Mouse (Mus musculus) neural tube, embryonic 15.5 days (tissue): ENCODE measurements at regions not wholly inside any gene's neighbourhood (a gene's known extent, or its start where the extent isn't known, plus 50 kb on each side); places are given as distances from the start of the nearest gene placed in this dataset.
A peak's percentile ranks its signal among the peaks of the same experiment; 100 is the strongest.

Experiments
- ATAC-seq: fragments of 200-750 bp; cut with Nextera tagmentation; 2 replicates; pipeline ENCODE4 v1.8.0; 2017; ENCODE audit warnings: mild to moderate bottlenecking, moderate TSS enrichment, moderate library complexity; ENCODE audit not compliant: low FRiP score
- H3K27ac ChIP-seq: fragments of 300-500 bp; sonication (generic); replicated peaks from 2 replicates; pipeline ENCODE4 v1.5.1; 2015; ENCODE audit warnings: mild to moderate bottlenecking, inconsistent platforms
- H3K27me3 ChIP-seq: fragments of 300-500 bp; sonication (generic); replicated peaks from 2 replicates; pipeline ENCODE4 v1.6.1; 2015; ENCODE audit warnings: inconsistent platforms
- H3K36me3 ChIP-seq: fragments of 300-500 bp; sonication (generic); 2 replicates; pipeline ENCODE4 v1.6.1; 2015; ENCODE audit warnings: inconsistent platforms
- H3K4me1 ChIP-seq: fragments of 300-500 bp; sonication (generic); 2 replicates; pipeline ENCODE4 v1.6.1; 2015; ENCODE audit warnings: inconsistent platforms
- H3K4me2 ChIP-seq: fragments of 300-500 bp; sonication (generic); 2 replicates; pipeline ENCODE4 v1.6.1; 2015; ENCODE audit warnings: inconsistent platforms, mild to moderate bottlenecking, moderate library complexity
- H3K4me3 ChIP-seq: fragments of 300-500 bp; sonication (generic); replicated peaks from 2 replicates; pipeline ENCODE4 v1.5.1; 2015; ENCODE audit warnings: mild to moderate bottlenecking, inconsistent platforms
- H3K9ac ChIP-seq: fragments of 300-500 bp; sonication (generic); replicated peaks from 2 replicates; pipeline ENCODE4 v1.6.1; 2015; ENCODE audit warnings: mild to moderate bottlenecking, inconsistent platforms
- H3K9me3 ChIP-seq: fragments of 300-500 bp; sonication (generic); replicated peaks from 2 replicates; pipeline ENCODE4 v1.6.1; 2016; ENCODE audit warnings: inconsistent platforms
- WGBS: fragments of 180-500 bp; shearing (Covaris S2); methylation state at CpG from one replicate; pipeline ENCODE4 v1.1.7; 2015; ENCODE audit warnings: mixed read lengths; 5-methylcytosine and 5-hydroxymethylcytosine counted together

DNA sequence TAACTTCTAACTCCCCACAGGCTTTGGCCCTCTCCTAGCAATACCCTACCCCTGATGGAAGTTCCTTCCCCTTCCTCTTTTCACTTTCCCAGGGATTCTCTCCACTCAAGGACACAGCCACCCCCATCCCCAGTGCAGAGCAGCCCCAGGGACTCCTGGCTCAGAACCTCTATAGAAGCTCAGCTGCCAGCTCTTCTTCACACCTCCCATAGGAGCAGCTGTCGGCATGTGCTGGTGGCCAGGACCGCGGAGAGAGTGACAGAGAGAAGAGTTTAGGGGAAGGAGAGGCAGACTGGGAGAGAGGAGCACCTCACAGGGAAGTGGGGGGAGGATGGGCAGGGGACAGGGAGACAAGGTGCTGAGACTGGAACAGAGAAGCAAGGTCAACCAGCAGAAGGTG is 199.8 kb upstream of the Csf3r start:
- Histone ChIP-seq H3K4me3 (no peak overlapping the region), H3K27me3 (0 out of 2 replicates have a peak, but pooled peaks cover 3% of the 10 kb centered on the region), H3K36me3 (no peaks in the 10 kb centered on the region), H3K27ac (no peak overlapping the region), H3K4me1 (peaks cover 3% of the 10 kb centered on the region; the same call in 1 of the 2 replicates), H3K9ac (no peak overlapping the region), H3K4me2 (no peak overlapping the region), H3K9me3 (no peaks in the 10 kb centered on the region)
- ATAC-seq: no peak
- 68% methylated on average over 3 of the region's 3 CpGs for WGBS

DNA sequence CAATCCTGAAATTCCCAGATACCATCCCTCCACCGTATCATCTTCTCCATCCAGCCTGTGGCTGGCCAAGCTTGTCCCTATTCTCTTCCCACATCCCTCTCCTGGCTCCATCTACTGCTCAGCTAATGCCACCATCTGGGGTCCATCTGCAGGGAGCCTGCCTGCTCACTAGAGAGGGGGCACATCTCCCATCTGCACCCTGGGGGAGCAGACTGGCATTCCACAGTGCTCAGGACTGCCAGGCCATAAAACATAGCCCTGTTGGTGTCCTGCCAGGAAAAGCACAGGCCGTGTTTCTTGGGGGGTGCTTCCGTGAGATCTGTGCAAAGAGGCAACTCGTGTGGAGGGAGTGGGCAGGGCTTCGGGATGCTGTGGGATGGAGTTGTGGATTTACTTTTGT is 197.9 kb upstream of the Csf3r start:
- no peak overlapping the region for H3K4me2 ChIP-seq
- WGBS: 50% methylated on average over 5 of the region's 5 CpGs

DNA sequence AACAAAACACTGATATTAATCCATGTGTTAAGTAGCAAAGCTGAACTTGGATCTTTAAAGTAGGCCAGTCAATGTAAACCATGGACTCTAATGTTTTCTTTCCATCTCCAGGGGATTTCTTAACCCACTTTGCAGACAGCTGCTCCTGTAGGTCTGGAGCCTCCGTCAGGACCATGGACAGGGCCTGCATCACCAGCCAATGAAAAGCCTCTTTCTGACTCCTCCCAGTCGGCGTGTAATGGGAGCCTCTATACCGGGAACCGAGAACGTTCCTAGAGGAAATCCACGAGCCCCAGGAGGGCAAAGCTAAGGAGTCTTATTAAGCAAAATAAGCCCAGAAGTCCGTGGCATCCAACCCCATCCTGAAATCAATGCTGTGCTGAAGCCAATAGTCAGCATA is 189.1 kb upstream of the Csf3r start:
- Histone ChIP-seq H3K4me3 (no peak overlapping the region), H3K36me3 (no peaks in the 10 kb centered on the region), H3K4me2 (no peak overlapping the region), H3K27me3 (peaks cover 5% of the 10 kb centered on the region; the same call in 1 of the 2 replicates), H3K9me3 (no peaks in the 10 kb centered on the region), H3K4me1 (no peaks in the 10 kb centered on the region; the same call in 1 of the 2 replicates), H3K9ac (no peak overlapping the region), H3K27ac (no peak overlapping the region)
- WGBS: 2% methylated on average over 8 of the region's 8 CpGs
- no peak for ATAC-seq

More for the DNA sequence above, 197.9 kb upstream of the Csf3r start:
- peaks cover 3% of the 10 kb centered on the region; the same call in 1 of the 2 replicates for H3K4me1 ChIP-seq
- no peaks in the 10 kb centered on the region for H3K36me3 ChIP-seq
- no peak overlapping the region for H3K4me3 ChIP-seq
- H3K9me3 ChIP-seq: no peaks in the 10 kb centered on the region
- 0 out of 2 replicates have a peak, but pooled peaks cover 3% of the 10 kb centered on the region for H3K27me3 ChIP-seq
- H3K27ac ChIP-seq: no peak overlapping the region
- no peak overlapping the region for H3K9ac ChIP-seq
- no peak for ATAC-seq

DNA sequence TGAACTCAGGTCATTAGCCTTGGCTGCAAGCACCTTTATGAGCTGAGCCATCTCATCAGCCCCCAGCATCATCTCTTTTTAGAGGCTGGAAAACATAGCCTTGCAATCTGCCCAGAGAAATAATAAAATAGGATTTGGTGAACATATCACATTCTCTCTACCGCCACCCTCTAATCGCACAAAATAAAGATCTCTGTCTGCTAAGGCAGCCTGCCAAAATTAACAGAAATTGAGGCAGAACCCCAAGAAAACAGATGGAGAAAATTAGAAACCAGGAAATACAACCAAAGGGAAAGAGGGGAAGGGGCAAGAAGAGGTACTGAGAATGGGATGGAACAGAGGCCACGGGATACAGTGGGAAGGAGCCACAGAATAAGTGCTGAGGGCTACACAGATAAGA is 176.8 kb upstream of the Csf3r start:
- Histone ChIP-seq H3K9me3 (no peaks in the 10 kb centered on the region), H3K36me3 (no peaks in the 10 kb centered on the region), H3K4me3 (no peak overlapping the region), H3K4me2 (no peak overlapping the region), H3K27ac (no peak overlapping the region), H3K27me3 (peaks cover 4% of the 10 kb centered on the region; the same call in 1 of the 2 replicates), H3K9ac (no peak overlapping the region), H3K4me1 (peaks cover 13% of the 10 kb centered on the region)
- 90% methylated on average over 3 of the region's 3 CpGs for WGBS
- no peak for ATAC-seq

DNA sequence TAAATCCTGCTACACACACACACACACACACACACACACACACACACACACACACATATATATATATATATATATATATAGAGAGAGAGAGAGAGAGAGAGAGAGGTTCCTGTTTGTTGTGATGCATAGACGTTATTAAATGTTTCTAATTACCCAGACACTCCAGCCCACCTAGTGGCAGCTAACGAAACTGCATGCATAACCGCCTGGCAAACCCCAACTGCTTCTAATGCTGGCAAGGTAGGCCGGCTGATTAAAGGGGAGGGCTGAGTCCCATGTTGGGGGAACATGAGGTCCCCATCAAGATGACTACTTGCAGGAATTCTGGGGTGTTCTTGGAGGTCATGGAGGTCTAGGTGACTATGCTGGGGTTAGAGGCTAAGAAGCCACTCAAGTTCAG is 174.1 kb upstream of the Csf3r start:
- H3K36me3 ChIP-seq: no peaks in the 10 kb centered on the region
- H3K27ac ChIP-seq: no peak overlapping the region
- no peak overlapping the region for H3K4me3 ChIP-seq
- H3K4me2 ChIP-seq: no peak overlapping the region
- H3K4me1 ChIP-seq: peaks cover 14% of the 10 kb centered on the region
- H3K9ac ChIP-seq: no peak overlapping the region
- peaks cover 4% of the 10 kb centered on the region; the same call in 1 of the 2 replicates for H3K27me3 ChIP-seq
- no peak for ATAC-seq
- WGBS: 8% methylated on average over 4 of the region's 4 CpGs
- H3K9me3 ChIP-seq: no peaks in the 10 kb centered on the region

DNA sequence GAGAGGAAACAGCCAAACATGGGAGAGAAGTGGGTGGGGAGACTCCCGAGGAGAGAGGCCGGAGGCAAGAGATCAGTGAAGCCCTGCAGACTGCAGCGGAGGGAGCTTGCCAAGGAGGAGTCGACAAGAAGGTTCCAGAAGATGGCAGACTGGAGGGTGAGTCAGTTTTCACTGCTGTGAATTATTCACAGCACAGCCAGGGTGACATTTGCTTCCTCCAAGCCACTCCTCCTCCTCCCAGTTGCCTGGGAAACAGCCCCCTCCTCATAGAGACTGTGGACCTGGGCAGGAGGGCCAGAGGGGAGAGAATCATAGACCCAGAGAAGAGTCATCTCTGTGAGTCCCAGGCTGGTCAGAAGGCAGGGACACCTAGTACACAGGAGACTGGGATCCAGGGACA is 171.8 kb upstream of the Csf3r start:
- Histone ChIP-seq H3K4me2 (no peak overlapping the region), H3K9me3 (no peaks in the 10 kb centered on the region), H3K27me3 (peaks cover 4% of the 10 kb centered on the region; the same call in 1 of the 2 replicates), H3K27ac (no peak overlapping the region), H3K9ac (no peak overlapping the region), H3K36me3 (no peaks in the 10 kb centered on the region), H3K4me3 (no peak overlapping the region), H3K4me1 (peaks cover 32% of the 10 kb centered on the region)
- 66% methylated on average over 4 of the region's 4 CpGs for WGBS
- no peak for ATAC-seq

DNA sequence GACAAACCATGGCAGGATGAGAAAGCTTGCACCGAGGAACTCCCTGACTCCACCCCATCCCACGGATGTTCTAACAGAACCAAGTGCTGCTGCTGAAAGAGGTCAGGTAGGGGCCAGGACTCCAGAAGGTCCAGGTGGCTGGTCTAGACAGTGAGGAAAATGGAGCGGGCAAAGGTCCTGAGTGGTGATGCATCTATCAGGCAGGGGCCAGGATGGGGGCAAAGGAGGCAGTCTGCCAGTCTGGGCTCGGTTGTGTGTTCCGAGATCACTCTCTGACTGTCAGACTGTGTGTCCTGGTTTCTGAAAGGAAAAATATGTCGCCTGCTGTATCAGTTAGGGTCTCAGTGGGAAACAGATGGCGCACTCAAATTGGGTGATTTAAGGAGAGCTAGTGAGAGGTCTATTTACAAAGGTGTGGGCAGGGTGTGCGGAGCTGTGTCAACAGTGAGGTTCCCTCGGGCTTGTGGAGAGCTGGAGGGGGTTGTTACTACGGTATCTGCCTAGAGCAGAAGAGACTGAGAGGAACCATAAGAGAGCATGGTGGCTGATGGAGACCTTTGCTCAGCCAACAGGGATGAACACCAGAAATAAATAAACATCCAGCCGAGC is 168.3 kb upstream of the Csf3r start:
- Histone ChIP-seq H3K4me2 (no peak overlapping the region), H3K36me3 (no peaks in the 10 kb centered on the region), H3K27me3 (no peaks in the 10 kb centered on the region), H3K9ac (no peak overlapping the region), H3K4me3 (no peak overlapping the region), H3K9me3 (no peaks in the 10 kb centered on the region), H3K27ac (0 out of 2 replicates have a peak overlapping the region, but pooled peaks have one; percentile 9), H3K4me1 (peaks cover 43% of the 10 kb centered on the region)
- WGBS: 25% methylated on average over 11 of the region's 11 CpGs
- peak; percentile 46; the same call in 1 of the 2 replicates for ATAC-seq

DNA sequence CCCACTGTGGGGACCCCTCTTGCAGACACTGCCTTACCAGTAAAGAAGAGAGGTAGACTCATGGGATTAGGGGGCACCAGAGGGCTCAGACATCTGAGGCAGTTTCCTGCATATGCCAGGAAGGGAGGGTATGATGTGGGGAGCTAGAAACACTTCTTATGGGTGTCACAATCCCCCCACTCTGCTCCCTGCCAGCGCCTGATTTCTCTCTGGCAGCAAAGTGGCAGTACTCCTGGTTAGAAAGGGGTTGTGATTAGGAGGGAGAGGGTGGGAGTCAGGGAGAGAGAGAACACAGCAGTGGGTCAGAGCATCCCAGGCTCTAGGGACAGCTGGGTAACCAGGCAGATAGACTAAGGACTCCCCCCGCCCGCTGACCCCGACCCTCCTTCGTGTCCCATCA is 167.6 kb upstream of the Csf3r start:
- peaks cover 43% of the 10 kb centered on the region for H3K4me1 ChIP-seq
- H3K4me2 ChIP-seq: no peak overlapping the region
- no peak overlapping the region for H3K27ac ChIP-seq
- H3K36me3 ChIP-seq: no peaks in the 10 kb centered on the region
- no peak overlapping the region for H3K4me3 ChIP-seq
- ATAC-seq: no peak
- H3K27me3 ChIP-seq: no peaks in the 10 kb centered on the region
- 64% methylated on average over 5 of the region's 5 CpGs for WGBS
- no peaks in the 10 kb centered on the region for H3K9me3 ChIP-seq
- no peak overlapping the region for H3K9ac ChIP-seq

DNA sequence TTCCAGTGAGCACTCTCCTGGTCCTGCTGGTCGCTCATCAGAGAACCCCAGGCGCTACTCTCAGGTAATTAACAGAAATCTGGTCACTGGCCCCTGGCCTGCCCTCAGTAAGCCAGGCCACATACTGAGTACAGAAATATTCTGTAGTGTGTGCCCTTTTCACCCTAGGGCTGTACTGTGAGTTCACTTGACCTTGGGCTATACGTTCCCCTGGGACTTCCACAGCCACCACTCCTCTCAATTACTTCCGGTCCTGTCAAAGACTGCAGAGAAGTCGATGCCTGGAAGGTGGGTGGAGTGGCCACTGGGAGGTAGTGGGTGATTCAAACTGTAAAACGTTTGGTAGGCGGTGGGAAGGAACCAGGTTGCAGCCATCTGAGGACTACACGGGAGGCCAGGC is 159.3 kb upstream of the Csf3r start:
- Histone ChIP-seq H3K9ac (no peak overlapping the region), H3K27me3 (no peaks in the 10 kb centered on the region), H3K4me1 (peaks cover 8% of the 10 kb centered on the region), H3K4me3 (no peak overlapping the region), H3K9me3 (no peaks in the 10 kb centered on the region), H3K27ac (no peak overlapping the region), H3K36me3 (no peaks in the 10 kb centered on the region), H3K4me2 (no peak overlapping the region)
- 38% methylated on average over 8 of the region's 8 CpGs for WGBS
- no peak for ATAC-seq

DNA sequence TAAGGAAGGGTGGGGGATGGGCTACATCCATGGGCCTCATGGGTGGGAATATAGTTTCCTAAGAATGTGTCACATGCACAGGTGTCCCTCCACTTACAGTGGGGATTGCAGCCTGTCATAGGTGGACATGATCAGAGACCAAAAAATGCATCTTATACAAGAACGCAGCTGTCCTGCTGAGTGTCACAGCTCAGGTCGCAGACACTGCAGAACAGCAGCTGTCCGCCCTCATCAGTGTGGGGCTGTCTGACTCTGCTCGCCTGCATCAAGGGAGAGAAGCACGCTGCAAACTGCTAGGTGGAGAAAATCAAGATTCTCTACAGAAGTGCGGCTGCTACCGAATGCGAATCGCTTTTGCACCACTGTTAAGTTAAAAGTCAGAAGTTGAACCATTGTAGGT is 158.6 kb upstream of the Csf3r start:
- no peak overlapping the region for H3K27ac ChIP-seq
- H3K9ac ChIP-seq: no peak overlapping the region
- ATAC-seq: no peak
- peaks cover 8% of the 10 kb centered on the region for H3K4me1 ChIP-seq
- no peaks in the 10 kb centered on the region for H3K27me3 ChIP-seq
- WGBS: 82% methylated on average over 9 of the region's 9 CpGs
- no peaks in the 10 kb centered on the region for H3K9me3 ChIP-seq
- H3K36me3 ChIP-seq: no peaks in the 10 kb centered on the region
- no peak overlapping the region for H3K4me3 ChIP-seq
- no peak overlapping the region for H3K4me2 ChIP-seq

DNA sequence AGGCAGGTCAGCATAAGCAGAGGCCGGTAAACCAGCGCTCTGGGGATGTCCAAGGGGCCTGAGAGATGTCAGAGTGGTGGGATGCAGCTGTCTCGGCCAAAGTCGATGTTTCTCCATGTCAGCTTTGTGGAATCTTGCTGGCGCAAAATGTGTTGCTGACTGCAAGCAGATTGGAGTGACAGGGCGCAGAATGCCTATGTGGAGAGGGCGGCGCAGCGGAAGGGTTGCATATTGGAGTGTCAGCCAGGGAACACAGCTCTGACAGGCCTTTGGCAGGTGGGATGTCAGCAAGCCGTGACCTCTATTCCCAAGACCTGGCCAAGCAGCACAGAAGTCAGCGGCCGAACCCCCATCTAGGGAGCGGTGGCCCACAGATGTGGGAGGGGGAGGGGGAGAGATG is 153.1 kb upstream of the Csf3r start:
- H3K27ac ChIP-seq: no peak overlapping the region
- H3K4me2 ChIP-seq: no peak overlapping the region
- H3K9me3 ChIP-seq: no peaks in the 10 kb centered on the region
- H3K4me1 ChIP-seq: no peaks in the 10 kb centered on the region
- H3K36me3 ChIP-seq: no peaks in the 10 kb centered on the region
- no peak overlapping the region for H3K9ac ChIP-seq
- WGBS: 84% methylated on average over 13 of the region's 13 CpGs
- no peaks in the 10 kb centered on the region for H3K27me3 ChIP-seq
- no peak for ATAC-seq
- H3K4me3 ChIP-seq: no peak overlapping the region

DNA sequence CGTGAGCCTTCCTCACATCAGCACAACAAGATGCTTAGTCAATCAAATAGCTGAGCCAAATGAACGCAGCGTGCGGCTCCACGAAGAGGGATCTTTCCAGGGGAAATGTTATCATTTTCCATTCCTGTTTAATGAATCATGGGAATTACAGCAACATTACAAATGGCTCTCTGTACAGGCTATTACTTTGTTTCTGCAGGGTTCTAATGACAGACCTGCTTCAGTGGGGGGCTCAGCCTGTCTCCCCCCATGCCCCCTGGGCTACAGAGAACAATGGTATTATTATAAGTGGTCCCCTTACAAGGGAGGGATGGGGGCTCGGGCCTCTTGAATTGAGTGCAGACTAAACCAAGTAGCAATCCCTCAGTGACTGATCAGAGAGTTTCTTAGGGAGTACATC is 144.3 kb upstream of the Csf3r start:
- no peak overlapping the region for H3K9ac ChIP-seq
- H3K27ac ChIP-seq: no peak overlapping the region; the same call in 1 of the 2 replicates
- no peaks in the 10 kb centered on the region for H3K27me3 ChIP-seq
- no peak for ATAC-seq
- H3K4me3 ChIP-seq: no peak overlapping the region
- 30% methylated on average over 6 of the region's 6 CpGs for WGBS
- no peak overlapping the region for H3K4me2 ChIP-seq
- H3K9me3 ChIP-seq: no peaks in the 10 kb centered on the region
- no peaks in the 10 kb centered on the region for H3K36me3 ChIP-seq
- peaks cover 33% of the 10 kb centered on the region for H3K4me1 ChIP-seq
